Mouse (Mus musculus): Measurements from ENCODE around the gene Adprh.
A peak's percentile ranks its signal among the peaks of the same experiment; 100 is the strongest.

Adprh gene

DNA sequence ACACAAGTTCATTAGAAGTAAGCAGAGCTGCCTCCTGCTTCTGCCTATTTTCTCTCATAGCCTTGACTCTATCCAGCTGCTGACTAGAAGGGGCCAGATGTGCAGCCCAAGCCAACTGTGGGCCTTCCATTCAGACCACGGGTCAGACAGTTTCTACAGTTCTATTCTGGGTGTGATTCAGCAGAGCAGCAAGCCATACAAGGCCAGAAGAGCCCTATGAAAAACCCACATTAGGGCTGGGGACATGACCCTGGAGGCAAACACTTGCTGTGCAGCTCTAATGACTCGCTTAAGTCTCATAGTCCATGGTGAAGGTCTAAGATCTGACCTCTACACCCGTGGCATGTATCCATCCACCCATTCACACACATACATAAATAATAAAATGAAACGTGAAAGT is 13.6 kb upstream of the Adprh start:
- DNase-seq: peak; percentile 74

DNA sequence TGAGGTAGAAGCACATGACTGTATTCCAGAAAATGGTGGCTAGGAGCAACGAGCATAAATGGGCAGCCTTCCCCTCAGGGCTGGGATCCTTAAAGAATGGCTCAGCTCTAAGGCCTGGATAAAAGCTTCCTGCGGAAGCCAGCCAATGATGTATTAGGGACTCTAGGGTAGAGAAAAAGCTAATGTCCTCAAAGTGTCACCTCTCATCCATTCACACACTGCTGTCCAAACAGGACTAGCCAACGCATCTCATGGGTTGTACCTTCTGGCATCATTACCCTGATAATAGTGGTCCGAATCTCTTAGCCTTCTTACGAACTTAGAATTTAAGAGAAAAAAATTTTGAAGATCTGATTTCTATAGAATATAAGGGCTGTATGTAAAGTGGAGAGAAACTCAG is 10.8 kb upstream of the Adprh start:
- peak; percentile 71 for DNase-seq

DNA sequence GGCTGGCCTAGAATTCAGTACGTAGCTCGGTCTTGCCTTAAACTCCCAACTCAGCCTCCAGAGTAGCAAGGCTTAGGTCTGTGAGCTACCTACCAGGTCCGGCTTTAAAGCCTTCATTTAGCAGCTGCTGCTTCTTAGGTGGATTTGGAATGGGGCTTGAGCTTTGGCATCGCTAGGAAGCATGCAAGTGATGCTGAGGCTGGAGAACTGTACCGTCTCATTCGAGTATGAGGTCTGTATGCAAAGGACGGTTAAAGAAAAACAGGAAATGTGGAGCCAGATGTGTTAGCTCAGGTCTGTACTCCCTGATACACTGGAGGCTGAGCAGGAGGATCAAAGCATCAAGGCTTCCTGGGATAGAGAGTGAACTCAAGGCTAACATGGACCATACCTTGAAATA is 9.7 kb upstream of the Adprh start:
- DNase-seq: no peak

DNA sequence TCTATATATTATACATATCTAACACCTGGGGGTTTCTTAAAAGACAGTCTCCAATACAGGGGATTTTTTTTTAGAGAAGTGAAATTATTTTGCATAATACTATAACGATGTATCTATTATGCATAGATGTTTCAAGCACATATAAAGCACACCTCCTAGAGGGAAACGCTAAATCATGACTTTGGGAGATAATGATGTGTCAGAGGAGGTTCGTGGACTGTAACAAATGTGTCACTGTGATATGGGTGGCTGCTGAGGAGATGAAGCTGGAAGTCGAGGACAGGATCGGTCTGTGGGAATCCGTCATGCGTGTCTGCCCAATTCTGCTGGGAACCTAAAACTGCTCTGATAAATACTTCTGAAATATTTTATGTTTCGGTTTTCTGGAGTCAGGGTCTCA is 9.2 kb upstream of the Adprh start:
- DNase-seq: no peak

DNA sequence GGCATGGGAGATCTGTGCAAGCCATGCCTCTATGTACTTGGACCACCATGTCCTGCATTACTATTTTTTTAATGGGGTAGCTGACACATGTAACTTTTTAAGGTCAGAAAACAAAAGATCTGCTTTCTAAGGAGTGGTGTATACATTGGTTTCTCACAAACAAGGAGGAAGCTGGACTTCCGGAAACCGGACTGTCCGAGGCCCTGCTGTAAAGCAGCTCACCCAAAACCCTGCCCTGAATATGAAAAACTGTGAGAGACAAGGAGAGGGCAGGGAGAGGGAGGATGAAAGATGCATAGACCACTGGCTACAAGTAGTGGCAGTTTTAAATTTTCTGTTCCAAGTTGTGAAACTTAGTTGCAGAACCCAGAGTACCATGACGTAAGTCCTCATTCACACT is 7.5 kb upstream of the Adprh start:
- peak; percentile 86 for DNase-seq

DNA sequence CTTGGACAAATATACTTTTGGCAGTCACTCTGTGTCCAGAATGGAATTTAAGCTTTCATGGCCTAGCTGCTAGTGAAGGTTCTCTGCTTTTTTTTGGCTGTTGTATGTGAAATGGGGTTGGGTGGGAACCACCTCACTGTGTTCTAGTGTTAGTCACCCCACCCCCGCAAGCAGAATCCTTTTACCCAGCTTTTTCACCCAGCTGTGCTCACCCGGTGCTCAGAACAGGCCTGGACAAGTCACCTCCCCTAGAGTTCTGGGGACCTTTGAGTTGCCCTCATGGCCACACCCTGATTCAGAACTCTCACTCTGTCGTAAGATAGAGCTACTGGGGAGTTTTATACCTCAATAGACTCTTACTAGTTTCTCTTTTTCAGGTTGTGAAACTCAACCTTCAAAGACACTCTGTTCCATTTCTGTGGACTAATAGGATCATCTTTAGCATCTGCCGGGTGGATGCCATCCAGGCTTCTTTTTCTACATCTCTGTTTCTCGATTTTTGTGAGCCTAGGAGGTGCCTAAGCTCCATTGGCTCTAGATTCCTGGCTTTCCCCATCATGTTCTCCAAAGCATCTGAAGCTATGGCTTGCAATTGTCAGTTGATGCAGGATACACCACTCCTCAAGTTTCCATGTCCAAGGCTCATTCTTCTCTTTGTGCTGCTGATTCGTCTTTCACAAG is 6.2 kb upstream of the Adprh start:
- peak; percentile 96 for DNase-seq

DNA sequence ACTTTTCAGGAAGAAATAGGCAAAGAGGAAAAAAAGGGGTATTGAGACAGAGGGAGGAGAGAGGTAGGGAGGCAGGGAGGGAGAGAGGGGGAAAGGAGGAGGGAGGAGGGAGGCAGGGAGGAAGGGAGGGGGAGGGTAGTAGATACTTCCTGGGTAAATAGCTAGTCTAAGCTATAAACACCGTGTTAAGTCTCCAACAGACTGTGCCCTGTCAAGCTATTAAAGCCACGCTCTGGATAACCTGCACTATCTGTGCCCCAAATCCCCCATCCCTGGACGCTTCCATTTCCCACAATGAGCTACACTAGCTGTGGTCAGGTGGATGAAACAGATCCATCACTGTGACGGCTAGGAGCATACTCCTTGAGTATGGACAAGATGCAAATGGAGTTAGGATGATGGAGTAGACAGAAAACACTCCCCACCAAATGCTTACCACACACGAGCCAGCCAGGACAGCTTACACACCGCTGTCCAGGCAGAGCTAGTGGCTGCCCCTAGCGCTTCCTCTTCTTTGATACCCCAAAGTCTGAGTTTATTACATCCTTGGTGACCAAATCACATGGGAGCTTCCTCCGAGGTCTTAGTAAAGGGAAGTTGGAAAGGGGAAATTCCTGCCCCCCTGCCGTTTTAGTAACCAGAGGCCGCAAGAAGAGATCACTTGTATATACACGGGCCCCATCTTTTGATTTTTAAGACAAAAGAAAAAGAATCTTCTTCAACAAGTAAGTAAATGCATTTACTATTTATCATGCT is 4.5 kb upstream of the Adprh start:
- peak; percentile 95 for DNase-seq

DNA sequence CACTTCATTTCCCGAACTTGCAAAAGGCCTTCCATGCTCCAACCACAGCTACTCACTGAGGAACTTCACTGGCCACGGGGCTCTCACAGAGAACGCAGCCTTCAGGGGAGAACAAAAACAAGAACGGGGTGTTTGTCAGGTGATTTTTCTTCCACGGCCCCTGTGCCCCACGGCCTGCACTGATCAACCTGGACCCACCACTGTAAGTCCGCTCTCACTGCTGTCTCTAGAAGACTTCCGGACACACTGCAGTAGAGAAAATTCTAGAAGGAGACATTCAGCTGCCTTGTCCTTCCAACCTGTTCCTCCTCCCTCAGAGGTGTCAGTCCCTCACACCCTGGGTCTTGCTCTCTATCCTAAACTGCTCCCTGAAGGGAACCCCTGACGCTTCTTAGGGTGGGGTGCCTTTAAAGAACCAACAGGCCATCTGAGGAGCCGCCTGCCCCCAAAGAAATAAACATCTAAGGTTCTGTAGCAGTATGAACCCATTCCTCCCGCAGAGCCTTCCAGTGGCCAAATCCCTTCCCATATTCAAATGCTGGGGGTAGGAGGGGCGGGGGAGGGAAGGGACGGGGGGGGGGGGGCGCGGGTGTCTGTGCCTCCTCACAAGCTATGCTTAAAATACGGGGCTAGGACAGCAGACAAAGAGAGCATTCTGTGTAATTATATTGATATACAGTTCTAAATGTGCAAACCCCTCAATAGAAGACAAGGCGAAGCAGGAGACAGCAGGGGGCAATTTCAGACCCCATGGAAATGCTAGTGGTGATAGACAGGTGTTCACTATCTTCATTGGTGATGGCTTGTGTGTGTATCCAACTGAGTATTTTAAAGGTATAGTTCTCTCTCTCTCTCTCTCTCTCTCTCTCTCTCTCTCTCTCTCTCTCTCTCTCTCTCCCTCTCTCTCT is 3.3 kb upstream of the Adprh start, which contains the start of gene Cd80:
Gene Cd80 (plus strand): TSS at position 51 of the 908 bp plus-strand sequence.
- DNase-seq: peak; percentile 85

DNA sequence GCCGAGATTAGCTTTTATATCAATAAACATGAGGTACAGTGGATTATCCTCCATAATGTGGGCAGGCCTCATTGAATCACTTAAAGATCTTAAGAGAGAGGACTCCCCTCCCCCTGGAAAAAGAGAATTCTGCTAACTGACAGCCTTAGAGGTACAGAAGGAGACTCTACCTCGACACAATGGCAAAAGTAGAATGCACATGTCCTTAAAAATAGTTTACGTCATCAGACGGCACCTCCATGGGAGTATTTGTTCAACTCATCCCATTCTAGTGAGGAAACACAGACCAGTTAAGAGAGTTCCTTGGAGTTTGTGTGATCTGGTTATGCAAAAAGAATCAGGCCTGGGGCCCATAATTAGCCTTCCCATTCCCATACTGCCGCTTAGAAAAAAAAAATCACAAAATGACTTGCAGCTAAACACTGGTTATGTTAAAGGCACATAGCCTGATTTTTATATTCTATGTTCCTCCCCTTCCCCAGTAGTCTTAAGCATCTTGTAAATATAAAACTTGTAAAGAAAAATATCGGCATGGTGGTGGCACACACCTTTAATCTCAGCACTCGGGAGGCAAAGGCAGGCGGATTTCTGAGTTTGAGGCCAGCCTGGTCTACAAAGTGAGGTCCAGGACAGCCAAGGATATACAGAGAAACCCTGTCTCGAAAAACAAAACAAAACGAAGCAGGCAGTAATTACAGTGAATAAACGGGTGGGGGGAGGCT is 2.2 kb upstream of the Adprh start:
- DNase-seq: no peak

DNA sequence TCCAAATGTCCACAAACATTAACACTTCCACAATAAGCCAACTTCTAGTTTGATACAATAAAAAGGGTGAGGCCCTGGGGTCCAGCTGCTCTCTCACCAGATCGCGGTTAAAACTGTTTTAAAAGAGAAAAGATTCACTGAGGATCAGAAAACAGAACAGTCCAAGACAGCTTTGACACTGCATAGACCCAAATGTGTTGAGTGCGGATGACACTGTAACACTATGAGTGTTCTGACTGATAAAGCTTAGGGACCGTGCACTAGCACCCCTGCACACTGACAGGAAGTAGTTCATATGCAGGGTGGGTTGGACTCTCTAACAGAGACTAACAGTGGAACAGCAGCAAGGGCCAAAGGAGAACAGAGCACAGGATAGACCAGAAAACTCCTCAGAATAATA is 1.4 kb upstream of the Adprh start:
- no peak for DNase-seq

DNA sequence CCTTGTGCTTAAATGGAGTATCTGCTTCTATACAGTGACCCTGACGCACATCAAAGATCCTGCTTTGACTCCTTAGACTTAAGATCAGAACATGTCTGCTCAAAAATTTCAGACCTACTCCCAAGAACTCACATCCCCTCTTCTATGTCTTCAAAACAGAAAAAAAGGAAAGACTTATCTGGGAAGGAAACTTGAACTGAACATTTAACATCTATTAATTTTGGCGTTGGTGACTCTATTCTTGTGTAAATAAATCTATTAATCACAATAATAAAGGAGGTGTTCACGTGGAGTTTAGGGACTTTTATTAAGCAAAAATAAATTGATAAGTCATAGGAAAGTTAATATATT is 675 bp upstream of the Adprh start:
- no peak for DNase-seq

DNA sequence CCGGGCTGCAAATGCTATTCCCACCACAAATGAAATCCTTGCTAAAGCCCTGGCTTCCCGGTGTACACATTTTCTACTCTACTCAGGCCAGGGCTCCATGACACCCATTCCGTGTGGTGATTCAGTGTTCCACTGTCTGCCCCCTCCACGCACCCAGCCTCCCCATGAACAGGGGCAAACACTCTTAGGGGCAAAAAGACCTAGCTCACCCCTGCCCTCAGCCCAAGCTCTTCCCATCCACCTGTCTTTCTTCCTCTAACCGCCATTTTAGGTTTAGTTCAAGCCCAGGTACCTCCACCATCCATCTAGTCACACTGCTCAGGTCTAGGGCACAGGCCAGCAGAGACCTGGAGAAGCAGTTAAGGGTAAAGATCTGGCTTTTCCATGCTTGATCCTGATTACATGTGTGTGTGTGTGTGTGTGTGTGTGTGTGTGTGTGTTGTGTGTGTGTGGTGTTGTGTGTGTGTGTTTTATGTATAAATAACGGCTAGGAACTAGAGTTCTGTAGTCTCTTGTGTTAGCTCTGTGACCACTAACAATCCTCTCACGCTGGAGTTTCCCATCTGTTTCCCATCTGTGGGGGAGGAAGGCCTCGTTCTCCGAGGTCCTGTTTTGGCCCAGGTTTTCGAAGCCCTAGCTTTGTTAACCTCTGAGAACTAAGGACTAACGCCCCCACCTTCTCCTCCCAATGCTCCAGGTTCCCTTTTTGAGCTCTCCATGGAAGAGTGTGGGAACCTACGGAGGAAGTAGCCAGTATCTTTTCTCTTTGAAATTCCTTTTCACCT is 890 bp downstream of the Adprh start:
- peak; percentile 86 for DNase-seq

DNA sequence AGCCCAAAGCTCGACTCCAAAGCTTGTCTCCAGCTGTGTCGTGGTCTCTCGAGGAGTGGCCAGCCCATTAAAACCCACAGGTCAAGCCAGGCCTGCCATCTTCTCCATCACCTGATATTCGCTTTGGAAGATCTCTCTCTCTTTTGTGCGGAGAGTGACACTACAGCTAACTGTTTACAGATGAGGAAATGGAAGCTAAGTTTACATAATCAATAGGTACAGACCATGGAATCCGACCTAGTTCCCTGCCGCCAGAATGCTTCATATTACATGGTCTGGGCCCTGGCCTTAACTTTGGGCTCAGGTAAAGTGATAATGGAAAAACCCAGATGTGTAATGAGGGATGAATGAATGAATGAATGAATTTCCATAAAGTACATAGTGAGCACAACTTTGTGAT is 1.8 kb downstream of the Adprh start:
- peak; percentile 88 for DNase-seq

DNA sequence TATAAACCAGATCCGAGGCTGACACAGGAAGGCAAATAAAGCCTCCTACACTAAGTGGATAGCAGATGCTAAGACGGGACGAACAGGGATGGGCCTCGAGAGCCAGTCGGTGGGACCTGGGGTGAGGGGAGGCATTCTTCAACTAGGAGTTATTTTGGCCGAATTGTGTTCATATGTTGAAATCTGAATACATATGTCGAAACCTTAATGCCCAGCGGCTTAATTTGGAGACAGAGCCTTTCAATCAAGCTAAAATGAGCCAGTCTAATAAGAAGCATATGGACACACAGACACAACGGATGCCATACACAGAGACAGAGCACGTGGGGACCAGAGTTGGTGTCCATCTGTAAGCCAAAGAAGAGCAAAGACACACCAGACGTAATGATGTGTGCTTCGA is 4.0 kb downstream of the Adprh start:
- DNase-seq: no peak

DNA sequence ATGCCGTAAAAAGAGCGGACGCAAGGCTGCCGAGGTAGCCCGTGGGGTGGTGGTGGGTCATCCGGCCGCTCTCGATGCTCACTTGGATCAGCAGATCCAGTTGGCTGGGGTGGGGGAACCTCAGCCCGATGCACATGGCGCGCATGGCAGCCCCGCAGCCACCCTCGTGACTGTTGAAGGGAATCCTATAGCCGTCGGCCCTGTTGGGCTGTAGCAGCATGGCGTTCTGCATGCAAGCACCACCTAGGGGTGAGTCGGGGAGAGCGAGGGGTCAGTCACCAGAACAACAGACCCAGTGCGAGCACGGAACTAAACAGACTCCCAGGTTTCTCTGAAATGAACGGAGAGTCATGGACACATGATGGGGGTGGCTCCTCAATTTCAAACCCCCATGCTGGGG is 5.1 kb downstream of the Adprh start:
- DNase-seq: peak; percentile 84

DNA sequence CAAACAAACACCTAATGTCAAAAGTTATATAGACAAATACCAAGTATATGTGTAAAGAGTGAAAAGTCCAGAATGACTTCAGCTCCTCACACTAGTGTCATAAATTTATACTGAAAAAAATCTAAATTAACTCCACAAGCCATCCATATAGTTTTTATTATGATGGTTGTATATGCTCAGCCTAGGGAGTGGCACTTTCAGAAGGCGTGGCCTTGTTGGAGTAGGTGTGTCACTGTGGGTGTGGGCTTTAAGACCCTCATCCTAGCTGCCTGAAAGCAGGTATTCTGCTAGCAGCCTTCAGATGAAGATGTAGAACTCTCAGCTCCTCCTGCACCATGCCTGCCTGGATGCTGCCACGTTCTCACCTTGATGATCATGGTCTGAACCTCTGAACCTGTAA is 6.4 kb downstream of the Adprh start:
- DNase-seq: peak; percentile 83

DNA sequence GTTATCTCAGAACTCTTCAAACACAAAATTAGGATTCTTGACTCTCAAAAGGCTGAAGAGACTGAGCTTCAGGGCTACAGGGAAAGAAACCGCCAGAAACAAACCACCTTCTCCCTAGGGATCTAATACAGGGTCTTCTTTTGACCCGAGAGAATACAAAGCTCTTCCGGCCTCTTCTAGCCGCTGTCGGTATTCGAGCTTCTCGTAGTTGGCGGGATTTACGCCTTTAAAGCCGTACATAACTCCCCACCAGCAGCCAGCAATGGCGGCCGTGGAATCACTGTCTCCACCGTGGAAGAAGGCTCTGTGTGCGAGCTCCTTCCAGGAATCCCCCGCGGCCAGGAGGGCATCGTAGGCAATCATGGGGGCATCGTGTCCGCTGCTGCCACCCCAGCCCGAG is 6.9 kb downstream of the Adprh start:
- no peak for DNase-seq

DNA sequence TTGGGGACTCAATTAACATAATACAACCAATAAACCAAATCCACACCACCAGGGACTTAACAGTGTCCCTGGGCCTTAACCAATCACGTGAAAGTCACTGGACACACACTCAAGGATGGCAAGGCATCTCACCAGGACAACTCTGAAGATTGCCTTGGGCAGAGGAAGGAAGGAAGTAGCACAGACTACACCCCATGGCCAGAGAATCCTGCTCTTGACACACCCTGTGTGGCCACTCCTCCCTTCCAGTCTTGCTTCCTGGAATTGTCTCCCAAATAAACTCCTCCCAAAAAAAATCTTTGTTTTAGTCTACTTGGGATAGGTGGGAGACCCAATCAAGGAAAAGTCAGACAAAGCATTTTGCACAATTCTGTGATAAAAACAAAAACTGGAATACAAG is 7.5 kb downstream of the Adprh start:
- DNase-seq: no peak

DNA sequence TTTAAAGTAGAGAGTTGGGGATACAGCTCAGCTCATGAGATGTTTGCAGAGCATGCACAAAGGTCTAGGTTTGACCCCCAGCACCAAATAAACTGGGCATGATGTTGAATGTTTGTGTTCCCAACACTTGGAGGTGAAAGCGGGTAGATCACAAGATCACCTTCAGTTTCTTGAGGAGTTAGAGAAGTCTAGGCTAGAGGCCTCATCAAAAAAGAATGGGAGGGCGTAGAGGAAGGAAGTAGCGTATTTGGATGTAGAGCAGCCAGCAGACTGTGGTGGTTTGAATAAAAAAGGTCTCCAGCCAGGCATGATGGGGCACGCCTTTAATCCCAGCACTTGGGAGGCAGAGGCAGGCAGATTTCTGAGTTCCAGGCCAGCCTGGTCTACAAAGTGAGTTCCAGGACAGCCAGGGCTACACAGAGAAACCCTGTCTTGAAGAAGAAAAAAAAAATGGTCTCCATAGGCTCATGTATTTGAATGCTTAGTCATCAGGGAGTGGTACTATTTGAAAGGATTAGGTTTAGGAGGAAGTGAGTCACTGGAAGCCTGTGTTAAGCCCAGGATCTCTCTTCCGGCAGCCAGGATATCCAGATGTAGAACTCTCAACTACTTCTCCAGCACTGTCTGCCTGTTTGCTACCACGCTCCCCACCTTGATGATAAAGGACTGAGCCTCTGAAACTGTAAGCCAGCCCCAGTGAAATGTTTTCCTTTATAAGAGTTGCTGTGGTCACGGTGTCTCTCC is 8.6 kb downstream of the Adprh start:
- no peak for DNase-seq

DNA sequence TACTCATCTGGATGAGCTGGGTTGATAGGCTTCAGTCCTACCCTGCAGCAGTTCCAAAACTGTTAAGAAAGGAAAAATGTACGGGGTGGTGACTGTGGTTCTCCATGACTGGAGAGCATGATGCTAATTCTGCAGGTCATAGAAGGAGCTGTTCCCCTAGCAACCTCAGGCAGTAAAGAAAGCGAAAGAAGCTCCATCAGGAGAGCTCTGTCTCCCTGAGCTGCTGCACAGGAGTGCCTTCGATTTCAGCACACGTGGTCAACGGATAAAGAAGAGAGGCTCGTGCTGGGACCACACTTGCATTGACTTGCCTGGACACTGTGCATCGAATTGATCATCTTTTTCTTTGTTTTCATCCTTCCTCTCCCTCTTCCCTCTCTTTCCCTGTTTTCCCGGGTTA is 10.3 kb downstream of the Adprh start:
- DNase-seq: no peak

DNA sequence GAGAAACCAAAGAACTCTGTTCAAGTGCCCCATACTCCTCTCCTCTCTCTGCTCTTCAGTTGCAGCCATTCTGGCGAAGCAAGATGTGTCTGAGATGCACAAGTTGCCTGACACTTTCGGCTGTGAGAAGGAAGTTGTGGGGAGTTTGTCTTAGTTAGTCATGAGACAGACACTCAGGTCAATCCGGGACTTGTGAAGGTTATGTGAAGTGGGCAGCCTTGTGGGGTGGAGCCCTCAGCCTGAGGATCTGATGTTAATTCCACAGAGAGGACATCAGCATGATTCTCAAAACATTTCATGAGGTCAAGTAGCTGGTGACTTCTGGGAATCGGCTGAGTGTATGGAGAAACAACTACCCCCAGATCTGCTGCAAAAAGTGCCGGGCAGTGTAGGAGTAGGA is 10.9 kb downstream of the Adprh start:
- no peak for DNase-seq

DNA sequence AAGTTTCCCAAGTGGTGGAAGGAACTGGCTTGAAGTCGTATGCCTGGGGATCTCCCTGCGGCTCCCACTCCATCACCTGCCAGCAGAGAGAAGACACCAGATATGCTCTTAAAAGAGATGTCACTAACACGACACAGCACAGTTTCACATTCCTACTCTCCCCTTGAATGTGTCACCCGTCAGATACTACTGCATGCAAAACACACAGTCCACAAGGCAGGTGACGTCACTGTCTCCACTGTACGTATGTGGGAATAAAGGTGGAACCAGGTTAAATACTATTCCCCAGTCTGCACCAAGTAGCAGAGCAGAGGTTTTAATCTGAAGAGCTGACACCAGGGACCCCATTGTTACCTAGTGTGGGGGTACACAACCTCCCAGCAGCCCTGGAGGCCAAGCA is 12.1 kb downstream of the Adprh start:
- DNase-seq: no peak

All from heart, adult 11 months (tissue).